Mouse (Mus musculus): Measurements from ENCODE around the gene Frem2.

Frem2 gene

DNA sequence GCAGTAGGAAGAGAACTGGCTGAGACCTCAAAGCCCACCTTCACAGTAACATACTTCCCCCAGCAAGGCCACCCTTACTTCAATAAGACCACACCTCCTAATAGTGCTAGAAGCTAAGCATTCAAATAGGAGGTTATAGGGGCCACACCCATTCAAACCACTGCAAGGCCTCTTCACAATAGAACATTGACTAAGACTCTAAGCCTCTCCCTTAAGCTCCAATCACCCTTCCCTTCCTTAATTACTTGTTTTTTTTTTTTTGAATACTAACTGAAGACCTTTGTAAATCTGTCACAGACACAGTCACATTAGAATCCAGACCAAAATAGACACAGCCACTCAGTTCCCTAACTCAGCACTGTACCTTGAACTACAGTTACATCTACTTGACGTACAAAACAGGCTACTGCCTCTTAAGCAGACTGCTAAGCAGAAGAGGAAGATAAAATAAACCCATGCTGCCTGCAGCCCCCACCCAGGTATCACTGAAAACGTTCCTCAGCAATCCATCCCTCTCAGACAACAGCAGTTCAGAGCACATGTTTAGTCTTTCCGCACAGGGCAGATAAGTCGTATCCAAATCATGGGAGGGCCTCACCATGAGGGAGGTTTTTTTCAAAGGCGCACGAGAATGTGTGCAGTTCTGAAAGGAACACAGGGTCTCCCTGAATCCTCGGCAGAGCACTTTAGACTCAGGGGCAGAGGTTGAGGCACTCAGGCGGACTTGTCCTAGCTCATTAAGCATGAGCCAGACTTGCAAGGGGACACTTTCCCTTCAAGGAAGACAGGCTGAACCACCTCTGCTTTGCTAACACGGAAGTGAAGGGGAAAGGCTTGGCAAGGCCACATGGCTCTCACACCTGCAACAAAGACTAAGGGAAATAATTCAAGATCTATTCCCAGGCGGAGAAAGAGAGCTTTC lies 101.9 kb downstream of the Frem2 start:
- DNase-seq (ENCODE audit: low spot score), result no peak

DNA sequence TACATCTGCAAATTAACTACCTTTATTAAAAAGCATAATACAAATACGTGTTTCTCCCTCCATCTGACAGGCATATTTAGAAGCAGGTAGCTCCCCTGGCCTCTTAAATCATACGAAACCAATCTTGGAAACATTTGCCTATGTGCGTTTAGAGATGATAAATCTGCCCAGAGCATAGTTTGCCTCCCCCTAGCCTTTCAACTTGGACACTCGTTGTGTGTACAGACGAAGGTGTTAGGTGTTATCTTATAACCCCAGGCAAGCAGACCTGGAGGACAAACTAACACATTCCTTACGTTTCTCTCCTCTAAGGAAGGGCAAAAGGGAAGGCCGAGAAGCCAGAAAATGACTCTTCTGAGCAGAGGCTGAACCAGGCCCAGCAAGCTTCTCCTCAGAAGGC lies 104.5 kb downstream of the Frem2 start:
- no peak for DNase-seq (ENCODE audit: low spot score)

DNA sequence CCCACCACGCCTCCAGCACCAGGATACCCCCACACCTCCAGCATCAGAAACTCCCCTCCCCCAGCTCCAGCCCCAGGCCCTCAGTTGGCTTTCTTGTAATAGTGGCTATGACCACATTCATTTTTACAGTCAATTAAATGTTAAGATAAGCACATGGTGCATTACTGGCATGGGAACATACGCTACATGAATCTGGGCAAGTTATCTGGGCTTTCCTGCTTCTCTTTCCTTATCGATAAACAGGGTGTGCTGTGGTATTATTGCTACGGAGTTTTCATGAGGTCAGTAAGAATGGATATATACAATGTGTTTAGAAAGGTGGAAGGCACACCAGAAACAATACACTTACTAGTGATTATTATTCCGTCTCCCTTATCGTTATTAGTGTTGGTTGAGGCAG lies 125.1 kb downstream of the Frem2 start:
- DNase-seq (ENCODE audit: low spot score), result no peak

DNA sequence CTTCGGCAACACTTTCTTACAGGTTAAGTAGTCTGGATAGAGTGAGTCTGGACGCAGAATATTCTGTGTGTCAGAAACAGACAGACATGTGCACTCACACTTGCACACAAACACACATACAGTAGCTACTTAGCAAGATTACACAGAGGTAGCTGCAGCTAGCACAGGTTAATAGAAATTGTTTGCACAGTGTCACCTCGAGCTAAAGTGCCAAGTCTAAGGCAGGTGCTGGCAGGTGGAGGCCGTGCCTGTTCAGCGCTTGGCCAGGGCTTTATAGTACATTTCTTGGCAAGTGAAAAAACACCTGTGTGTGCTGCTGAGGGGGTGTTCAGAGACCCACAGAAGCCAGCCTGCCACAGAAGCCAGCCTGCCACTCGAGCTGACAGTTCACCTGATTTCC lies 126.8 kb downstream of the Frem2 start:
- no peak for DNase-seq (ENCODE audit: low spot score)

DNA sequence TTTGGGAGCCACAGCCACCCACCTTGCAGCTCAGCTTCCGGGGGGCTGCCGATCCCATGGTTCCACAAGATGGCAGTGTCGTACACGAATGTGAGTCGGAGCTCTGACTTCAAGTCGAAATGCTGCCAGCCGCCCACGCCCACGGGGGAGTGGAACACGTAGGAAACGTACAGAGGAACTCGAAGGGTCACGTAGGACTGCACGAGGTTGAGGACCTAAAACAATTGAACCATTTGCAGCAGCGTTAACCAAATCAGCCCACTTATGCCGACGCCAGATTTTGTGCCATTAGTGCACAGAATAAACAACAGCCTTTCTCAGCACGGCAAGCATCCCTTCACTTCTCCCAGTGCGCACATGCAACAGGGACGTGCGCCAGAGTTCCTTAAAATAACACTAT lies 131.4 kb downstream of the Frem2 start:
- peak; percentile 10 for DNase-seq (ENCODE audit: low spot score)

DNA sequence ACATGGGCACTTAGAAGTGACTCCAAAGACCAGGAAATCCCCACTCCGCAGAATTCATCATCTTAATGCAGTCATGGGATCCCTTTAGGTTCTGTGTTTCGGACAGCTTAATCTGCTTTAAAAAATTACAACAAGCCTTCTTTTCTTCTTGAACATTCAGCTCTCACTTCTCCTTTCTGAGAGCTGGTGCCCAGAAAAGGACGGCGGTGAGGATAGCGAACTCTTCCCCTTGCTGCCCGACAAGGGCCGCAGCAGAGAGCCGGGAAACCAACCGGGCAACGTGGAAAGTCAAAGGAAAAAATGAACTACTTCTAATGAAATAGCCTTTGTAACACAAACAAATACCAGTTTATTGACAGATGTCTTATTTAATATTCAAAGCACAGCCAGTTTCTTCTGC lies 134.4 kb downstream of the Frem2 start:
- DNase-seq (ENCODE audit: low spot score), result no peak

DNA sequence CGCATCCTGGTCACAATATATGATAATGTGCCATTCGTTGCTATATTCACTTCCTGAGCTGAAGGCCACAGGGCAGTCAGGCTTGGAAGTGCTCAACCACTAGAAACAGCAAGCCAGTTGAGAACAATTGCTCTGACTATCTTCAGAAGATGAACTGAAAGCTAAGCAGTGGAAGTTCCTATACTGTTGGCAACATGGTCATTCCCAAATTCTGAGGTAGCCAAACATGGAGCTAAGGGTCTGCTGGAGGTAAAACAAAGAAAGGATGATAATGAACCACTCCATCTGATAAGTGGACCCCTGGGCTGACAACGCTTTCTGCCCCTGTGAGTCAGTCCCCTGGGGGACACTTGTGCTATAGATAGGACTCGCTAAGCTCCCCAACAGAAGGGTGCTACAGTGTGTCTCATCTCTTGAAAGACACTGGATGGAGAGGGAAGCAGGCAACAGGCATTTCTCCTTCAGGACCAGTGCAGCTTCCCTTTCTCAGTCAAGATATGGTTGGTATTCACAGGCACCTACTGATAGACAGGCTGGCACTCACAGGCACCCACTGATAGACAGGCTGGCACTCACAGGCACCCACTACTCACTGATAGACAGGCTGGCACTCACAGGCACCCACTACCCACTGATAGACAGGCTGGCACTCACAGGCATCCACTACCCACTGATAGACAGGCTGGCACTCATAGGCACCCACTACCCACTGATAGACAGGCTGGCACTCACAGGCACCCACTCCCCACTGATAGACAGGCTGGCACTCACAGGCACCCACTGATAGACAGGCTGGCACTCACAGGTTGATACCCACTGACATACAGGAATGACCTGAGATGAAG lies 142.7 kb downstream of the Frem2 start:
- DNase-seq (ENCODE audit: low spot score), result no peak

DNA sequence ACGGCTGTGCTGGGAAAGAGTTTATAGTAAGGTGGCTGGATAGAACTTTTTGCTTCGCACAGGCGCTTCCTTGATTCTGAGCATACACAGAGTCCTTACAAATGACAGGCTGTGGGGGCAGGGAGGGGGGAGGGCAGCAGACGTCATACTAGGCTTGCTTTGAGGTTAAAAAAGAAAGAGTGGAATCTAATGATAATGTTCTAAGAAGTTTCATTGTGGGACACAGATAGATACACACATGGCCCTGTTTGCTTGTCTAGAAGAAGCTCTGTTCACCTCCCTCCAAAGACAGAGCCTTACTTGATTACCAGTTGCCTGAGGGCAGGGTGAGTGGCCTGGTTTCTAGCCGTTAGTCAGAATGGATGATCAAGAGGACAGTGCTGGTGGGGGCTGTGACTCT lies 144.1 kb downstream of the Frem2 start:
- DNase-seq (ENCODE audit: low spot score), result no peak

DNA sequence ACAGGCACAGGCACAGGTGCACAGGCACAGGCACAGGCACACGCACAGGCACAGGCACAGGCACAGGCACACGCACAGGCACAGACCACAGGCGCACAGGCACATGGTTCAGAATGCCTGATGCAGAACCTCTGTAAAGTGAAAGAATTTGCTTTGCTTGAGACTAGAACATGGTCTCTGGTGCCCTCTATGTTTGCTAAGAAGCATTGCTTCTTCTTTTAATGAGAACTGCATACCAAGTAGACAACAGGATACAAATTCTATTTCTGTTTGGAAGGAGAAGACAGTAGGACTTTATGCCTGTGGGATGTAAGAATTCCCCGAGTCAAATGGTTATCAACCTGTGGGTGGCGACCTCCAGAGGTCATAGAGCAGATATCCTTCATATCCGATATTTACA lies 154.7 kb downstream of the Frem2 start:
- DNase-seq (ENCODE audit: low spot score), result no peak

DNA sequence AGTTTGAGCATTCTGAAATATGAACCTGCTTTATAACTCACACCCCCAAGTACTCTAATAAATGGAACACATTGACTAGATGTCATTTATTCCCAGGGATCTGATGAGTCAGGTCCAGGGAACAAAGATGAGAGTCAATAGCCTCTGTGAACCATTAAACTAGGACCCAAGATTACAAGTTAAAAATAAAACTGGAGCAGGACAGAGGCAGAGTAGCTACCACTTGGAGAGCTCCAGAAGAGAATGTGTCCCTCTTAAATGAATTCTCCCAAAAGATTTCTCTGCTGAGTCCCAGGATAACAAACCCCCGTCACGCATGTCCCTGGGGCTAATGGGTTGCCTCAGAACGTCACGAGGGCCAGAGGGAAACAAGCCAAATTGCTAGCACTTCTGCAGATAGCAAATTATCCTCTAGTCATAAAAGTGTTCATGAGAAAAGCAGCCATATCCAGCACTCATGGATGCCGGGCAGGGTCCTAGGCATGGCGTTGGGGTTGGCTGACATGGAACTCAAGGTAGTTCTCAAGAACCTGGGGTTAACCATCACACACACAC lies 158.7 kb downstream of the Frem2 start:
- DNase-seq (ENCODE audit: low spot score), result no peak

DNA sequence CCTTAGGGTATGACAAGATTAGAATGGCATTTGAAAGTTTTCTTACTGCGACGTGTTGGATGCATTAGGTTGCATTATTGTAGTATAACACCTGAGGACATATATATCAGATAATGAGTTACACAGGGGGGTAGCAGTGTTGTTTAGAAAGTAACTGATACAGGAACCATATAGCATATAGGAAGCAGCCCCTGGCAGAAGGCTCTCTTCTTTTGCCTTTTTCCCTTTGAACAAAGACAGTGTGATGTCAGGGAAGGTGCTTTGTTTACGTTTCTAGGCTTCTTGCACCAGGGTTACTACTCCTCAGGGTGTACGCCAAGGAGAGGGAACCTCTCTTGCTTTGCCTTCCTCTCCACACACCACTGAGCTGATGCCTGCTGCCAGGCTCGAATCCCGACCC lies 168.8 kb downstream of the Frem2 start, which contains the start of gene Stoml3:
Gene Stoml3, plus strand, starts transcription at position 301 of the 400 bp plus-strand sequence.
- no peak for DNase-seq (ENCODE audit: low spot score)

DNA sequence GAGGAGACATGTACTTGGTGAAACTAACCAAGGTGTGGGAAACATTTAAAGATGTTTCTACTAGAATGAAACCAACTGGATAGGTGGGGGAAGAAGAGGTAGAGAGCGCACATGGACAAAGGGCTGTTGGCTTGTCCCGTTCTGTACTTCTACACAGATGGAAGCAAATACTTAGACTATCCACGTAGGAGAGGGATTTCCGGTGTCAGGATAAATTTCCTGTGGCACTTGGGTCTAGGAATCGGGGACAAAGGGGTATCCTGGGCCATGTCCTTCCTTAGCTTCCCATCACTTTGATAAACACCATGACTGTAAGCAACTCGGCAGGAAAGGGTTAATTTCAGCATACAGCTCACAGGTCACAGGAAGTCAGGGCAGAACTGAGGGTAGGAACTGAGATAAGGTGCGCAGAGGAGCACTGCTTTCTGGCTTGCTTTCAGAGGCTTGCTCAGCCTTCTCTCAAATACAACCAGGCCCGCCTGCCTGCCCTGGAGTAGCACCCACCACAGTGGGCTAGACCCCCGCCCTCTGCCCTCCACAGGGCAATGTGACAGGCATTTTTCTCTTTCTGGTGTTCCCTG lies 170.1 kb downstream of the Frem2 start:
- DNase-seq (ENCODE audit: low spot score), result no peak

DNA sequence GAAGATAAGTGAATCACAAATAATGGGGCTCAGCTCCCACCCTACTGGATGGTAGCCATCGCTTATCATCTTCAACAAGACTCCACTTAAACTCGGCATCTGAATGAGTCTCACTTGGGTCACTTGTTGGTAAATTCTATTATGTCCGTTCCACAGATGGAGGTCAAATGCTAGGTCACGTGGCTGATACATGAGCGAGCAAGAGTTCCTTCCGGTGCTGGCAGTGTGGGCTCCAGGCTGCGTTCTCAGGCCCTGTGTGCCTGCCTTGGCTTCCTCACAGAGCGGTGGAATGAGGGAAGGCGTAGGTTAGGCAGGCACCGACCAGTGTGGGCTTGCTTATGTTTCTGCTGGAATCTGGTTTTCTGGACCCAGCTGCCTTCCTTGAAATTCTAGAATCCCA lies 170.6 kb downstream of the Frem2 start:
- DNase-seq (ENCODE audit: low spot score), result no peak

DNA sequence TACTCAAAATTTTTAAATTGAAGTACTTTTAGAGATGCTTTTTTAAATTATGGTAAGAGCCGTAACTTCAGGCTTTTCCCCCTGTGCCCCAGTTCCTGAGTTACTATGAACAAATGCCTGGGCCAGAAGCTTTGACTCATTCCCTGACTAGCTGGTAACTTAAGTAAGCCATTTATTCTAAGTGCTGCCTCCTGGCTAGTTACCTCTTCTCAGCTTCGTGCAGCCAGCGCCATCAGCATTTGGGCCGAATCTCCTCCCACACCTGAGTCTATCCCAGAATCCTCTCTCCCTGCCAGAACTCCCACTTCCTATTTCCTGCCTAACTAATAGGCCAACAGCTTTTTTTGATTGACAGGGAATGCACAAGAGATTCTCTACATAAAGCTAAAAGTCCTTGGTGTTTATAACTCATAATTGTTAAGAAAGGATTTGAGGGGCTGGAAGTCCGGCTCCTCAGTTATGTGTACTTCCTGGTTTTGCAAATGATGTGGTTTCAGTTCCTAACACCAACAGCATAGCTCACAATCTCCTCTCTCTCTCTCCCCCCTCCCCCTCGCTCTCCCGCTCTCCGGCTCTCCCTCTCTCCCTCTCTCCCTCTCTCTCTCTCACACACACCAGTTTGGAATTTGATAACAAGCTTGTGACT lies 173.6 kb downstream of the Frem2 start:
- no peak for DNase-seq (ENCODE audit: low spot score)

DNA sequence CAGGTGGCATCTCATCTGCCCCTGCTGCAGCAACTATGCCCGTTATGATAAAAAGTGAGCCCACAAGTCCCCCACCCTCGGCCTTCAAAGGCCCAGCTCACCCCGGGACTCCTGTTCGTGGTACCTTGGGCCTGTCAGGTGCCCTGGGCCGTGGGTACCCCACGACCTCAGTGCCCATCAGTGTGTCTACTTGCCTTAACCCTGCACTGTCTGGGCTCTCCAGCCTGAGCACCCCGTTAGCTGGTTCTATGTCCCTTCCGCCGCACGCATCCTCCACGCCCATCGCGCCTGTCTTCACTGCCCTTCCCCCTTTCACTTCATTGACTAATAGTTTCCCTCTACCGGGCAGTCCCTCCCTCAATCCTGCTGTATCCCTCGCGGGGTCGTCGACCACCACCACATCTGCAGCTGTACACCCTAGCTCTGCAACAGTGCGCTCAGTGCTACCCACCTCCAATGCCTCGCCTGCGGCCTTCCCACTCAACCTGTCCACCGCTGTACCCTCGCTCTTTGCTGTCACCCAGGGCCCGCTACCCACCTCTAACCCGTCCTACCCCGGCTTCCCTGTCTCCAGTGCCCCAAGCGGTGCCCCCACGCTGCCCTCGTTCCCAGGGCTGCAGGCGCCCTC lies 178.6 kb downstream of the Frem2 start:
- DNase-seq (ENCODE audit: low spot score), result no peak

DNA sequence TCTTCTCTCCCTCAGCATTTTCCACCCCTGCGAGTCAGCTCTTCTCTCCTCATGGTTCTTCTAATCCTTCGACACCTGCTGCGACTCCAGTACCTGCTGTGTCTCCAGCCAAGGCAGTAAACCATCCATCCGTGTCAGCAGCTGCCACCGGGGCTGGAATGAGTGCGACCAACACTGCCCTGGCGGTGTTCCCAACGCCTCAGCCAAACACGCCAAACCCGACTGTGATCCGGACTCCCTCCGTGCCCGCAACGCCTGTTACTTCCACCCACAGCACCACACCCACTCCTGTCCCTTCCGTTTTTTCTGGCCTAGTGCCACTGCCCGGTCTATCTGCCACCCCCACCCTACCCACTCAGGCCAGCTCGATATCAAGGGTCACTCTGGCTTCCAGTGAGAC lies 179.7 kb downstream of the Frem2 start:
- no peak for DNase-seq (ENCODE audit: low spot score)

DNA sequence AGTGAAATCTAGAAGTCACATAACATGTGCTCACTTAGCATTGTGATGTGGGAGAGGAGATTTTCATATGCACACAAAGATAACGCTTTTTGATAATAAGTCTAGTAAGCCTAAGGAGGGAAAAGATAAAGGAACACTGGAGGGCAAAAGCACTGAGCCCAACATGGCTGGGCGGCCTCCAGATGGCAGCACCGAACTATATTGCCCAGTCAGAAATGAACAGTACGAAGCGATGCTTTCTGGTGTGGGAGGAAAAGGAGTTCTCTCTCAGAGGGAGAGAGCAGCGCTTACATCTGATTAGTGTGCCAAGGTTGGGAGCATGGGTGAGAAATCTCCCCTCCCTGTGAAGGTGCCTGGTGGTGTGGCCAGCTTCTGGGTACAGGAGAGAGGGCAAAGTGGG lies 181.3 kb downstream of the Frem2 start:
- DNase-seq (ENCODE audit: low spot score), result no peak

DNA sequence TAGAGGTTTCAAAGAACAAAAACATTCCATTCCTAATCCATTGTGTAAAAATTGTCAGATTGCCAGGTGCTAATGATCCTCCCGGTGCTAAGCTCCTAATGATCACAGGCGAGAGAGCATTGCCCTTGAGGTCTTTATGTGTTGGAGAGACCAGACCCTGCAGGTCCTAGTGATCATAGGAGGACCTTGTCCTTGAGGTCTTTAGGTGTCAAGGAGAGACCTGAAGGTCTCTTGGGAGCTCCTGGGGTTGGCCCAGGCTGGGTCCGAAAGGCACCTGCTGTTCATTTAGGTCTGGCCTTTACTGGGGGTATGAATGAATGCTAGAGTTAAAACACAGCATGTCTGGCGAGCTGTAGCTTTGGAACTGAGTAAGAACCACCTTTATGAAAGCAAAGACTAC lies 183.0 kb downstream of the Frem2 start:
- DNase-seq (ENCODE audit: low spot score), result no peak

DNA sequence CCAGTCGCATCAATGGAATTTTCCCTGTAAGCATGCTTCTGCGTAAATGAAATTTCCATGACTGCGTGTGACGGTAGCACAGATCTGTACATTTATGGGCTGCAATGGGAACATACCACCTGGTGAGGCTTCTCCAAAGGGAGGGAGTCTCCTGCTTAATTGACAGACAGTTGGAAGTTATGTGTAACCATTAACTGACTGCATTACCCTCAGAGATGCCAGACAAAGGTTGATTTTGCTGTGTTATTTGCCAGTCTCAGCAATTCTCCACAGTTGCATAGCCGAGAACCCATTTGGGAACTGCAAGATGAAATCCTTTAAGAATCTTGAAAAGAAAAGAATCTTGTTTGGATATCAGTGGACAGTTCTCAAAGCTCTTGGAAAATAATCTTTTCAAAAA lies 185.1 kb downstream of the Frem2 start:
- no peak for DNase-seq (ENCODE audit: low spot score)

DNA sequence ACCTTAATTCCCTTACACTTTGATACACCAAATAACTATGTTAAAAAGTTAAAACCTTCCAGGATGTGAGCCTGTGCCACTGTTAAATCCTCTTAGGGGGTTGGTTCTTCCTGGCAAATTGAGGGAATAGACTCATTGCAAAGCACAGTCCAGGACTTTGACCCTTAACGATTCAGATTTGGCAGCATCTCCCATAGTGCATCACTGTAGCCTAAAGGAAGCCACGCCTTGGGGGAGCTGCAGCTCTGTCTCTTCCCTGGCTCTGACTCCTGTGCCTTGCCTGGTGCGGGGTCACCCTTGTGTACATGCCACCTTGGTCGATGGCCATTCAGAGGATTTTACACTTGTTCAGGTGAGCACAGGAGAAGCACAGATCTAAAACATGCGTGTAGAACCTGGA lies 187.5 kb downstream of the Frem2 start:
- no peak for DNase-seq (ENCODE audit: low spot score)

DNA sequence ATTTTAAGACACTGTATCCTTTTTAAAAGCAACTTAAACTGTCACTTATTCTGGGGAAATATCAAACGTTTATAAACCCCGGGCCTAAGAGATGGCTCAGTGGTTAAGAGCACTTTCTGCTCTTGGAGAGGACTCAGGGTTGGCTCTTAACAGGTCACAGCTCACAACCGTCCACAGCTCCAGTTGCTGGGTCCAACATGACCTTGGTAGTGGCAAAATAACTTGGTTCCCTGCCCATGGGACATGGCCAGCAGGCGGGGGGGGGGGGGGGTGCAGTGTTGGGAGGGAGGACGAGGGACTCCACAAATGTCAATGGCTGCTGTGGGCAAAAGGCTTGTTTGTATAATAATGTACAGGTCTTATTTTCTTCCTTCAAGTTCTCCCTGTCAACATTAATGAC lies 189.8 kb downstream of the Frem2 start:
- DNase-seq (ENCODE audit: low spot score), result no peak

DNA sequence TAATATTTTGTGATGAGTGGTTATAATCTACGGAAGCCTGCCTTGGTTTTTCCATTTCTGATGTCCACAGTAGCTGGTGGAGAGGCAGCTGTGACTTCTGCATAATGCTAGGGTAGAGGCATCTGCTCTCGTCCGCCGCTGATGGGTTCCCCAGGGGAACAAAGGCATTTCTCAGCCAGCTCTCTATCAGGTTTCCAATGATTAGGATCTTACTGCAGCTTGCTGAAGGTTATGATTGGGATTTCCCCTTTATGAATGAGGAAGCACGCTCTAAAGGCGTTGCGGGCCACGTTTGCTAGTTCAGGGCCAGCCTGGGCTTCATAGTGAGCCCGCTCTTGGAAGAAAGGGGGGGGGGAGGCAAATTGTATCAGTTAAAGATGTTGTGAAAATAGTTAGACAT lies 190.7 kb downstream of the Frem2 start:
- DNase-seq (ENCODE audit: low spot score), result no peak
